Mouse (Mus musculus) midbrain, embryonic 14.5 days (tissue): ENCODE measurements at regions not wholly inside any gene's neighbourhood (a gene's known extent, or its start where the extent isn't known, plus 50 kb on each side); places are given as distances from the start of the nearest gene placed in this dataset.

ENCODE experiments used
- ATAC-seq: fragments of 200-750 bp; cut with Nextera tagmentation; 2 replicates; pipeline ENCODE4 v1.8.0; 2017; ENCODE audit warnings: moderate number of reproducible peaks, moderate library complexity; ENCODE audit not compliant: low FRiP score, low TSS enrichment
- DNase-seq: peaks from one replicate; pipeline ENCODE4 v3.0.0-alpha.2; 2015
- H3K27ac ChIP-seq: fragments of 300-500 bp; sonication (generic); replicated peaks from 2 replicates; pipeline ENCODE4 v1.5.1; 2014; ENCODE audit warnings: mild to moderate bottlenecking, low read depth, low read length, moderate library complexity
- H3K27me3 ChIP-seq: fragments of 300-500 bp; sonication (generic); 2 replicates; pipeline ENCODE4 v1.6.1; 2014; ENCODE audit warnings: low read length, control low read depth, mixed read lengths; ENCODE audit not compliant: control insufficient read depth, insufficient read depth
- H3K36me3 ChIP-seq: fragments of 300-500 bp; sonication (generic); 2 replicates; pipeline ENCODE4 v1.6.1; 2014; ENCODE audit warnings: low read length, control low read depth; ENCODE audit not compliant: control insufficient read depth, insufficient read depth
- H3K4me1 ChIP-seq: fragments of 300-500 bp; sonication (generic); 2 replicates; pipeline ENCODE4 v1.6.1; 2014; ENCODE audit warnings: mild to moderate bottlenecking, antibody characterized with exemption, low read length, control low read depth; ENCODE audit not compliant: control insufficient read depth, insufficient read depth
- H3K4me2 ChIP-seq: fragments of 300-500 bp; sonication (generic); 2 replicates; pipeline ENCODE4 v1.6.1; 2014; ENCODE audit warnings: mild to moderate bottlenecking, low read length, moderate library complexity
- H3K4me3 ChIP-seq: fragments of 300-500 bp; sonication (generic); replicated peaks from 2 replicates; pipeline ENCODE4 v1.5.1; 2014; ENCODE audit warnings: low read depth, low read length
- H3K9ac ChIP-seq: fragments of 300-500 bp; sonication (generic); replicated peaks from 2 replicates; pipeline ENCODE4 v1.6.1; 2014; ENCODE audit warnings: mild to moderate bottlenecking, low read length, moderate library complexity
- H3K9me3 ChIP-seq: fragments of 300-500 bp; sonication (generic); 2 replicates; pipeline ENCODE4 v1.6.1; 2016; ENCODE audit warnings: low read length, control low read depth, mixed read lengths; ENCODE audit not compliant: control insufficient read depth
- WGBS: fragments of 180-500 bp; shearing (Covaris S2); extraction: QIAGEN DNeasy Blood & Tissue Kit; methylation state at CpG from one replicate; pipeline ENCODE4 v1.1.7; 2014; 5-methylcytosine and 5-hydroxymethylcytosine counted together

DNA sequence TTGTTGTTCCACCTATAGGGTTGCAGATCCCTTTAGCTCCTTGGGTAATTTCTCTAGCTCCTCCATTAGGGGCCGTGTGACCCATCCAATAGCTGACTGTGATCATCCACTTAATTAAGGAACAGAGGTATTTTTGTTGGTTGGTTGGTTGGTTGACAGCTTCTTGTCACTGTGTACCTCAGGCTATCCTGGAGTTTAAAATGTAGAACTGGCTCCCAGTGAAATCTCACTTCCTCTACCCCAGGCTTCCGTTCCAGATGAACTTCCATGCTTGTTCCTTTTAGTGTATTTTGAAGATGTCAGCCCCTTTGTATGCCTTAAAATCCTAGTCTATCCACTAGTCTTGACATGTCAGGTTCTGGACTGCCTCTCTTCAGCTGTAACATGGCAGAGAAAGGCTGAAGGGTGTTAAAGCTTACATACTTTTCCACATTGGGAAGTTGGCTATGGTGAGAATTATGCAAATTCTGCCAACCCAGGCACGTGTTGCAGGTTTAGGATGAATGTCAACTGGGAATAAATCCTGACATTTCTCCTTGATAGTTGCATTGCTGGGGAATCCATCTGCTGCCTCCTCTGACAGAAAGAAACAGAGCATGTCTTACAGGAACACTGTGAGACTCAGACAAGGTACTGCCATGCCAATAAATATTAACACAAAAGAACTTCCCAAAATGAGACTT, 191.6 kb upstream of the Chl1 start:
- Histone ChIP-seq H3K27me3 (no peaks in the 10 kb centered on the region), H3K4me3 (no peak overlapping the region), H3K27ac (no peak overlapping the region), H3K9me3 (no peaks in the 10 kb centered on the region), H3K4me1 (peaks cover 10% of the 10 kb centered on the region; the same call in 1 of the 2 replicates), H3K36me3 (no peaks in the 10 kb centered on the region), H3K9ac (no peak overlapping the region), H3K4me2 (no peak overlapping the region)
- WGBS: 69% methylated on average over 3 of the region's 3 CpGs
- DNase-seq (no peak), ATAC-seq (no peak)

DNA sequence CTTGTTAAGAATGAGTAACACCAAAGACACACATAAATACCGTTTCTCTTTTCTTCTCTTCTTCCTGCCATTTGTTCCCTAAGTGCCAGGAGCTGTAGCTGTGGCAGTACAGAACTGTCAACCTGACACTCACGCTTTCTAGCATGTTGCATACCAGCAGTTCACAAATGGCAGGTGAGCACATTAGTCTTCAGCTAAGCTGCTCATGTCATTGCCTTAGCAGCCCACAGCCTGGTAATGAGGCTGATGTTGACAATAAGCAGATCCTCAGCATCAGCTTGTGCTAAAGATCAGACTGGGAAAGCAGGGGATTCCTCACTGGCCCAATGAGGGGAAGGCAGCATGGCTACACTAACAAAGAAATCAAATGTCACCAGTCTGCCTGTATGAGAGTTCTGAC, 190.4 kb upstream of the Chl1 start:
- no peak overlapping the region for H3K4me2 ChIP-seq
- H3K27me3 ChIP-seq: no peaks in the 10 kb centered on the region
- WGBS: 74% methylated on average over 2 of the region's 2 CpGs
- peaks cover 10% of the 10 kb centered on the region; the same call in 1 of the 2 replicates for H3K4me1 ChIP-seq
- no peaks in the 10 kb centered on the region for H3K9me3 ChIP-seq
- DNase-seq: peak; percentile 37
- H3K36me3 ChIP-seq: no peaks in the 10 kb centered on the region
- H3K4me3 ChIP-seq: no peak overlapping the region
- H3K27ac ChIP-seq: peak overlapping the region; percentile 78
- no peak for ATAC-seq
- H3K9ac ChIP-seq: no peak overlapping the region

- peak overlapping the region; percentile 78 for H3K27ac ChIP-seq
- no peaks in the 10 kb centered on the region for H3K36me3 ChIP-seq
- peak; percentile 65 for DNase-seq
- H3K9me3 ChIP-seq: no peaks in the 10 kb centered on the region
- WGBS: 49% methylated on average over 4 of the region's 4 CpGs
- H3K4me2 ChIP-seq: no peak overlapping the region
- no peaks in the 10 kb centered on the region for H3K27me3 ChIP-seq
- peaks cover 10% of the 10 kb centered on the region; the same call in 1 of the 2 replicates for H3K4me1 ChIP-seq
- H3K9ac ChIP-seq: no peak overlapping the region
- H3K4me3 ChIP-seq: no peak overlapping the region
- ATAC-seq: peak; percentile 48; the same call in 1 of the 2 replicates
Measured at GRCm38 (mm10) chr6:103320550-103320949, 189.8 kb upstream of the Chl1 start.

GRCm38 (mm10) chr6:103321058-103321457, 189.3 kb upstream of the Chl1 start:
- peak; percentile 37; the same call in 1 of the 2 replicates for ATAC-seq
- H3K9me3 ChIP-seq: no peaks in the 10 kb centered on the region
- H3K4me1 ChIP-seq: peaks cover 10% of the 10 kb centered on the region; the same call in 1 of the 2 replicates

GRCm38 (mm10) chr6:103322442-103322841, 187.9 kb upstream of the Chl1 start:
- Histone ChIP-seq H3K4me2 (no peak overlapping the region), H3K27ac (no peak overlapping the region), H3K4me1 (peaks cover 6% of the 10 kb centered on the region; the same call in 1 of the 2 replicates), H3K36me3 (no peaks in the 10 kb centered on the region), H3K4me3 (no peak overlapping the region), H3K27me3 (no peaks in the 10 kb centered on the region), H3K9ac (no peak overlapping the region), H3K9me3 (no peaks in the 10 kb centered on the region)
- ATAC-seq: no peak
- no peak for DNase-seq

More at GRCm38 (mm10) chr6:103321058-103321457, 189.3 kb upstream of the Chl1 start:
- no peak overlapping the region for H3K4me3 ChIP-seq
- no peak overlapping the region for H3K4me2 ChIP-seq
- no peaks in the 10 kb centered on the region for H3K36me3 ChIP-seq
- H3K27me3 ChIP-seq: no peaks in the 10 kb centered on the region
- H3K9ac ChIP-seq: no peak overlapping the region
- WGBS: 86% methylated on average over 2 of the region's 2 CpGs
- DNase-seq: no peak
- no peak overlapping the region for H3K27ac ChIP-seq

DNA sequence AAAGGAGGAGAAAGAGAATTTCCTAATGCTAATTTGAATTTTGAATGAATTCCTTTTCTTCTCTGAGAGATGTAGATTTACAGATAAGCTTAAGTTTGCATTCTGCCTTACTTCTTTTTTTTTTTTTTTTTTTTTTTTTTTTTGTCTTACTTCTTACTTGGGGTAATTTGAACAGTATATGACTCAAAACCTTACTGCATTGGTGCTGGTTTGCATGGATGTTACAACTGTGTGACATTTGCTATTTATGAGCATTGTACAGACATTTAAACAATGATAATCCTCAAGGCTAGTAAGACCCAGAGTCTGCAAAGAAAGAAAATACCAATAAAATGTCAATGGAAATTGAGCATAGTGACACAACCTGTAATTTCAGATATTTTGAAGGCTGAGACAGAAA, 174.7 kb upstream of the Chl1 start:
- H3K9me3 ChIP-seq: no peaks in the 10 kb centered on the region
- H3K27me3 ChIP-seq: no peaks in the 10 kb centered on the region
- H3K9ac ChIP-seq: no peak overlapping the region
- H3K36me3 ChIP-seq: no peaks in the 10 kb centered on the region
- no peak overlapping the region for H3K4me2 ChIP-seq
- H3K27ac ChIP-seq: no peak overlapping the region
- ATAC-seq (no peak), DNase-seq (no peak)
- no peaks in the 10 kb centered on the region for H3K4me1 ChIP-seq
- no peak overlapping the region for H3K4me3 ChIP-seq

DNA sequence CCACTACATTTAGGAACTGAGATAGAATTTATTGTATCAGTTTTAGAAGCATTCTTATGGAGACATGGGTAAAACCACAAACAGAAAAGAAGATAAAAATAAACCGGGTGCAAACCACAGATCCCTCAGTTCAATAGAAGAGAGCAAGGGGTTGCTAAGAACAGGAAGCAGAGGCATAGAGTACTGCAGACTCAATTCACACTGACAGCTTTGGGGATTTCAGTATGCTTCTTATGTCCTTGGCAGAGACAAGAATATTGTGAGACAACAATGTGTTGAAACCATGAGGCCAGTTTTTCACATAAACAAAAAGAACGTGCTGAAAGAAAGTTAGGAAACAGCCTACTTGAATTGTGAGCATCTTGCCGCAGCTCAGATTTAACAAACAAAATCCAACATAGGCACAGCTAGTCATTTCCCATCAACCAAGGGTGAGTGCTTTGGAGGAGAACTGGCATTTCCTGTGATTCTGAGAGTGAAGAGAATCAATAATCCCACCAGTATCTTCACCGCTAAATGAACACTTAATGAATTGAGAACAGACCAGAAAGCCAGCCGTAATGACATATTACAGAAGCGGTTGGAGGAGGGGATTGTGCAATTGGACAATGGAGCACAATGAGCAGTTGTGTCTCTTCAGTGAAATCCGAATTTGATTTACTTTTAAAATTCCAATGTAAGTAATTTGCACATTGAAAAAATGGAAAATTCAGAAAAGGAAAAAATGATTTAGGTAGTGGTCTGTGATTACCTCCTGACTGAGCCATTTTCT, 170.2 kb upstream of the Chl1 start:
- Histone ChIP-seq H3K27me3 (no peaks in the 10 kb centered on the region), H3K36me3 (no peaks in the 10 kb centered on the region), H3K4me1 (no peaks in the 10 kb centered on the region), H3K4me2 (no peak overlapping the region), H3K27ac (no peak overlapping the region), H3K9me3 (no peaks in the 10 kb centered on the region), H3K9ac (no peak overlapping the region), H3K4me3 (no peak overlapping the region)
- ATAC-seq: no peak
- WGBS: 52% methylated on average over 7 of the region's 7 CpGs
- no peak for DNase-seq

DNA sequence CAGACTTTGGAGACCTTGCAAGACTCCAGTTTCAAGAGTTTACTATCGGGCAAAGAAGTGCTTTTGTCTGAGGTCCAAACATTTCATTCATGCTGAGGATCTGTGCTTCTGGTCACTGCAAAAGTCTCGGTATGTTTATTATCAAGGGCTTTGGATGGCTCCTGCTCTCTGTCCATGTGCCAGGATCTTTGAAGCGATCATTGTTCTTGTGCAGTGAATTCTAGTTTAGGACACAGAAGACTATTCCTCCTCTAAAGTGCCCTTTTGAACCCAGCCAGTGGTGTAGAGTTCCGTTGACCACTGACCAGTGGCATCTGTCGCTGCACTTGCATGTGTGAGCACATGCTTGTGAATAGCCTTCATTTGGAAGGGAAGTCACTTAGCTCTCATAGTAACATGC, 166.9 kb upstream of the Chl1 start:
- ATAC-seq: no peak
- H3K4me3 ChIP-seq: no peak overlapping the region
- H3K9me3 ChIP-seq: no peaks in the 10 kb centered on the region
- WGBS: 68% methylated on average over 5 of the region's 5 CpGs
- no peak overlapping the region for H3K9ac ChIP-seq
- no peaks in the 10 kb centered on the region for H3K27me3 ChIP-seq
- H3K4me2 ChIP-seq: no peak overlapping the region
- DNase-seq: no peak
- H3K36me3 ChIP-seq: no peaks in the 10 kb centered on the region
- H3K27ac ChIP-seq: no peak overlapping the region
- H3K4me1 ChIP-seq: no peaks in the 10 kb centered on the region

- no peaks in the 10 kb centered on the region for H3K36me3 ChIP-seq
- H3K27me3 ChIP-seq: no peaks in the 10 kb centered on the region
- H3K4me2 ChIP-seq: no peak overlapping the region
- 80% methylated on average over 2 of the region's 2 CpGs for whole genome bisulfite sequencing
- ATAC-seq (no peak), DNase-seq (no peak)
- no peak overlapping the region for H3K4me3 ChIP-seq
- no peak overlapping the region for H3K27ac ChIP-seq
- H3K9me3 ChIP-seq: no peaks in the 10 kb centered on the region
- no peak overlapping the region for H3K9ac ChIP-seq
- H3K4me1 ChIP-seq: no peaks in the 10 kb centered on the region
Measured at GRCm38 (mm10) chr6:103344413-103344812, 166.0 kb upstream of the Chl1 start.
